Mouse (Mus musculus) lung, postnatal 10 days (tissue): ENCODE measurements around the gene Rdh19.
A peak's percentile ranks its signal among the peaks of the same experiment; 100 is the strongest.

Source experiments
- DNase-seq: peaks from one replicate; pipeline ENCODE4 v3.0.0; 2021

Rdh19 gene

DNA sequence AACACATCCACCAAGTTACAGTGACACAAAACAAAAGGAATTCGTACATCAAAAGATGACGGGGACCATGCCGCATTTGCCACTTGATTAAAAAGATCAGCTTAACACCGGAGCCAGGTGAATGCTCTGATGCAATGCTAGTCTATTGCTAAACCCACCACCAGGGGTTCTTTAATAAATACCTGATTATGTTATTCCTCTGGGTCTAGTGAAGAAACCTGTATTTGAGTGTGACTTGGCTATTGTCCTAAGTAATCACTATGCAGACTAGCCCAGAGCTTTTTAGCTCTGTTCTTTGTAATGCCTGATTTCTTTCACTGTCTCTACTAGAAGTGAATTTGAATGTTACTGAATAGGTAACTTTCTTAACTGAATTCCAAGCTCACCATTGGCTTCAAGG lies 31.3 kb downstream of the Rdh19 start:
- DNase-seq: peak; percentile 26

DNA sequence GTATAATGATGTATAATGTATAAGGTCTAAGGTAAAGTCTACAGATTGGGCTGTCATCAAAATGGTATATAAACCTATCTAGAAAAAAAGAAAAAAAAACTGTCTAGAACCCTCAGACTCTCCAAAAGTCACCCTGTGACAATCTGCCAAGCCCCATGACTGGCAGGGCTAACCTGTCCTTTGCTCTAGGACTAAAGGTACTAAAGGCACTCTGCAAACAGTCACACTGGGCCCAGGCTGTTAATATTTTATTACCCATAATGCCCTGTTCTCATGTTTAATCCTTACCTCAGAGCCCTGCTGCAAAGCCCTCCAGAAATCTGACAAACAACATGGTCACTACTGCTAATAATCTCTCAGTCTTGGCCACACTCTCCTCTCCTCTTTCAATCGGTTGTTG lies 36.8 kb downstream of the Rdh19 start:
- no peak for DNase-seq

DNA sequence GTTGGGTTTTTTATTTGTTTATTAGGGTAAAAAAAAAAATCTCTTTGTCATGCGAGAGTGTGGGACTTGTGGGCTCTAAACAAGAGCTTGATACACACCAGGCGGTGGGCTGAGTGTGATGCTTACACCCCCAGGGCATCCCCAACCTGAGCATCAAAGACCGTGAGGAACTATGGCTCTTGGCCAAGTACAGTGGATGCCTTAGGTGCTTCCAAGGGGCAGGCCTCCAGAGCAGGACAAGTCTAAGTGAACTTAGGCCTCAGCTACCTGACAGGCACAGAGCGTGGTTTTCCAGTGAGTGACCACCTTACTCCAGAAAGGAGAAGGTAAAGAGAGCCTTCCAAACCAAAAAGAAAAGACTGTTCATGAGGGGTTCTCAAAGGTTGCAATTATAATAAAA lies 37.2 kb downstream of the Rdh19 start:
- DNase-seq: no peak

DNA sequence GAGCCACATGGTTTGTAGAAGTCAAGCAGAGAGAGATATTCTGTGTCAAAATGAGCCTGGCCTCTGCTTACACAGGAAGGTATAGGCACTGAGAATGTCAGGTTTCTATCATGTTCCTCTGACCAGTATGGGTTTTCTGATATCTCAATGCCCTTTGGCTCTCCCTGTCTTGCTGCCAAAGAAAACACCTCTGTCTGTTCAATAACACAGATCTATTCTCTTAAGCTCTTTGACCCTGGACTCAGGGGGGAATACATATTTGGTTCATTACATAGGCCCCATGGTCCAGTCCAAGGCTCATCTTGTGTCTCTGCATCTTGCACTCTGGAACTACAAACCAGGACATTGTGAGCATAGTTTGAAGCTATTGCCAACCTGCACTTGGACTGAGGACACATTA lies 38.9 kb downstream of the Rdh19 start, which contains the start of gene Rdh7:
Rdh7 (minus strand) TSS at position 213 of the 400 bp plus-strand sequence.
- no peak for DNase-seq

DNA sequence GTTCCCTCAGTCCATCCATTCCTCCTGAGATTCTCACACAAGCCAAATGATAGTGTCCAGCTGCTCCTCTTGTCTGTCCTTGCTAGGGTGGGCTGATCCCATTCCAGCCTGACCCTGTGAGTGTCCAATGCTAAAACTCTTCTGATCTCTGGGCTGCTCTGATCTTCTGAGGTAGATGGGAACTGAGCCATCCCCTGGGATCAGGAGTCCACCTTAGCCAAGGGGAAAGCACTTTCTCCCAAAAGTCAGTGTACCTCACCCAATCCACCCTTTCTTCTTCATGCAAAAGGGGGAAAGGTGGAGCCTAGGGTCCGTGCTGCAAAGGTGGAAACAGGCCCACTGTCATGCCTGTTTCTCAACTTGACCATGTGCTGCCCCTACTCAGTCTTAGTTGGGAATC lies 41.8 kb downstream of the Rdh19 start:
- no peak for DNase-seq

DNA sequence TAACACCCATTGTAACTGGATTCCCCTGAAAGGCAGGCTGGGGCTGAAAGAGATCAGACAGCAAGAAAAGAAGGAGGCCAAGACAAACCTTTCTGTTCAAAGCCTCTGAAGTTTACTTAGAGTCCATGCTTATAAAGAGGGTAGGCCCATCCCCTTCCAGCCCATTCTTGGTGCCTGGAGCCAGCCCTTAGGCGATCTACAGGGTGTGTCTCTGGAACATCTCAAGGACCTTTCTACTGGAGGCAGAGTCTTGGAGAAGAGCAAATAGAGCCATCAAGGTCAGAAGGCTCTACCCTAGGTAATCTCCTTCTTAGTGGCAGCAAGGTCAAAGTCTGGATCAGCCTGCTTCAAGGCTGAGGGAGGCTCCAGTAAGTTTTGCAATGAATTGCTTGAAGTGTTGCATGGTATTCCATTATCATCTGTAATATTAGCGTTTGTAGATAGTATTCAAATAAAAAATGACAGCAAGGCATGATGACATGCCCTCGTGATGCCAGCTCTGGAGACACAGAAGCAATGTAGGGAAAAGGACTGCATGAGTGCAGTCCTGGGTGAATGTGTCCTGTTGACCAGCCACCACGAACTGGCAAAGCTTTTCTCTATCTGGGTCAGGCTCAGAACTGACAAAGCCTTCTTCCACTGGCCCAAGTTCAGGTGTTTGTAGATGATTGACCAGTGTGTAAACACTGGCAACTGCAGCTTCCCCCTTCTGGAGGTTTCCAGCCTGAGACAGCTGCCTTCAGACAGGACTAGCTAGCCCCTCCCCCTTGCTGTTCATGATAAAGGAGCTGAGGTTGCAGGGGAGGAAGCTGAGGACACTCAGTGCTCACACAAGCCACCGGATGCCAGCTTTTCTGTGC lies 43.7 kb downstream of the Rdh19 start:
- DNase-seq: peak; percentile 51

DNA sequence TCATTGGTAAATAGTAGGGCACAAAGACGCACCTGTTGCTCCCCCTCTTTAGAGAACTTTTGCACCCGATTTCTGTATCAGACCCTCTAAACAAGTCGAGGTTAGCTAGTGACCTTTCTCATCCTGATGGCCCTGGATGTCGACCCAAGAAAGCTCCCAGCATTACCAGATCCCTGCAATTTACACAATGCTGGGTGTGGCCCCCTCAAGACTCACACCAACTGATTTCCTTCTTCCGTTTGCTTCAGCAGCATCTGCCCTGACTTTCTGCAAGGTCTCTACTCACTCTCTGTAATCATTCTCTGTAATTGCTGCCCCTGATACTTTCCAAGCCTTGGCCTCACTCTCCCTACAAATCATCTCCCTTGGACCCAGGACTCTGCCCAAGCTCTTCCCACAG lies 47.0 kb downstream of the Rdh19 start:
- no peak for DNase-seq

DNA sequence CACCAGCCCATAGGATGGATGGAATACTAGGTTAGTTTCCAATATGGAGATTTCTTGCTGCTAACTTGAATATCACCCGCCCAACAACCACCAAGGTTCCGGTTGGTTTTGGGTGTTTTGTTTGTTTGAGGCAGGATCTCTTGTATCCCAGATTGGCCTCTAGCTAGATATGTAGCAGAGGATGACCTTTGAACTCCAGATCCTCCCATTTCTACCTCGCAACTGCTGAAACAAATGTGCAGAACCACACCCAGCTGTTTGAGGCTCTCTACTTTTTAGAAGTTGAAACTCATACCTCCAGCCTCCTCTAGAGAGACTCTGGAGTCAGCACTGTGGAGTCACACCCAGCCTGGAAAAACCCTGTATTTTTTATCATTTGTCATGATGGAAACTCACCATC lies 47.8 kb downstream of the Rdh19 start:
- DNase-seq: no peak

DNA sequence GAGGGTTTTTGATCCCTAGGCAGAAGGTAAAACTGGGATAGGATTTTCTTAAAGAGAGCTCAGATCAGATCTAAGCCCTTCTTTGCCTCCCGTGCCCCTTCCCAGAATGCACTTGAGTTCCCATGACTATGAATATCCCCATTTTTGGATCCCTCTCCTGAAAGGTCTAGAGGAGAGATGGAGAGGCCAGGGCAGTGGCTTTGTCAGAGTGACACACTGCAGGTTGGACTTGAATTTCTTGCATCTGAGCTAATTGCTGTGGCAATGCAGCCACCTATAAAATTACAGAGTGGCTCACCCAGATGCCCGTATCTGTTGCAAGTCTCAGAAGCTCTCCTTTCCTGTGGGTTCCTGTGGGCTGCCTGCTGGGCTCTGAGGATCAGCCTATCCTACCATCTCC lies 48.5 kb downstream of the Rdh19 start, which contains the start of gene Sdr9c7:
Sdr9c7 (plus strand) TSS at position 301 of the 400 bp plus-strand sequence.
- DNase-seq: no peak

DNA sequence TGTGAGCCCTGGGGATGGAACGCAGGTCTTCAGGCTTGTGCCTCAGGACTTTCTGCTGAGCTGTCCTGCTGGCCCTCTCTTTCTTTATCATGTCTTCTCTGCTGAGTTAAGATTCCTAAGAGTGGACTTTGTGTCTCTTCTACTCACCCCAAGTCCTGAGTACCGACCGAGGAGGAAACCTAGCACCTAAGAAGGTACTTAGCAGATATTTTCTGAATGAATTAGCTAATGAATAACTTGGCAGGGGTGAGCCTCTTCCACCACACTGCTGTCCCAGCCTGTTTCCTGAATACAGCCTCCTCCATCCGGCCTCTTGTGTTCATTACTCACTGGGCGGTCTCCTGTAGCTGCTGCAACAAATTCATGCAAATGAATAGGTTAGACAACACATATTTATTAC lies 50.1 kb downstream of the Rdh19 start:
- DNase-seq: no peak

DNA sequence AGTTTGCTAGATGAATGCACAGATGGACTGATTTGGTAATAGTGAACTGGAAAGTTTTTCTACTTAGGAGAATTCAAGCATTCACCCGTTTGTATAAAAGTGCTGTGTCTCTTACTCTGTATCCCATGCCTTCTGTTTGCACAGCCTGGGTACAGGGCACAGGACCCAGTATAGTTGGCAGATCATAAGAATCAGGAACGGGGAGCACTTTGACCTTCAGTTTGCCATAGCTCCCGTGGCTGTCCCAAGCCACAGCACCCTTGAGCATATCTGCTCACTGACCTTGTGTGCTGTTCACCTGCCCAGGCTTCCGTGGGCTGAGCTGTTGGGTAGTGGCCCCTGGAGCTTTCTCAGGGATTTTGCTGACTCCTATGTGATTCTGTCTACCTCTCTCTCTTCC lies 52.0 kb downstream of the Rdh19 start:
- DNase-seq: no peak

DNA sequence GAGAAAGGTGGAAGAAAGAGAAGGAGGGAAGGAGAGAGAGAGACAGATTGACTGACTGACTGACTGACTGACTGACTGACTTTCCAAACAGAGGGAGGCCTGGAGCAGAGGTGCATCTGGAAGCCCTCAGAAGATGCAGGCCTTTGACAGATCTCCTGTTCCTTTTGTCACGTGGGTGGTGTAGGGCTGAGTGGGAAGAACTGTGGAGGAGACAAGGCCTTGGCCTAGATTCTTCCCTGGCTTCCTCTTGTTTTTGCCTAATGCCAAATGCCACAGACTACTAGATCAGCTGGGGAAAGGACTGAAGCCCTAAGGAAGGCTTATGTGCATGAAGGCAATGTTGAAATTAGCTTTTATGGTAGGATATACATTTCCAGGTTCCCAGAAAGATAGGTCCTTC lies 53.4 kb downstream of the Rdh19 start:
- DNase-seq: no peak

DNA sequence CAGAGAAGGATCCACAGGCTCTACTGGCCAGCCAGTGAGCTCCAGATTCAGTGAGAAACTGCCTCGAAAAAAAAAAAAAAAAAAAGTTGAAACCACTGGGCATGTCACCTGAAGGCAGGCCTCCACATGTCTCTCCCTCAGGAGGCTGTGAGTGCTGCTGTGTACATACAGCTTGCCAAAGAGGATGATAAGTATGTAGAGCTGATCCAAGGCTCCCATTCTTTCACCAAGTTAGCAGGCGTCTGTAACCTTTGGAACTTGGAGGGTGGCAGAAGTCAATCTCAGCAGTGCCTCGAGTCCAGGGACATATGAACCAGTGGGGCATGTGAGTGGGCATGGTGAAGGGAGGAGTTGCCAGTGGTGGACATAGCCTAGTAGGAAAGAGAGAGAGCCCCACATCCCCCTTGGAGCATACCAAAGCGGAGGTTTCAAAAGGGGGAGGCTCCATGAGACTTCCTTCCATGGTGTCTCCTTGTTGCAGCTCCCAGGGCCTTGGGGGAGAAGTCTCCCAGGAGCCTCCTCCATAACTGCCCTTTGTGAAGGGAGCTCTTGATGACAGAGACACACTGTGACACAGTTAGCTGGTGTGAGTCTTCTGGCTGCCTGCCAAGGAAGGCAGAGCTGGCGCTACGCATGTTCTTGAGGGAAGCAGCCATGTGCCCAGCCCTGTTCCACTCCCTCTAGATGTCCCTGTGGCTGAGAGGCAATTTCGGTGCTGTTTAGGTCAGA lies 55.2 kb downstream of the Rdh19 start:
- DNase-seq: peak; percentile 32

DNA sequence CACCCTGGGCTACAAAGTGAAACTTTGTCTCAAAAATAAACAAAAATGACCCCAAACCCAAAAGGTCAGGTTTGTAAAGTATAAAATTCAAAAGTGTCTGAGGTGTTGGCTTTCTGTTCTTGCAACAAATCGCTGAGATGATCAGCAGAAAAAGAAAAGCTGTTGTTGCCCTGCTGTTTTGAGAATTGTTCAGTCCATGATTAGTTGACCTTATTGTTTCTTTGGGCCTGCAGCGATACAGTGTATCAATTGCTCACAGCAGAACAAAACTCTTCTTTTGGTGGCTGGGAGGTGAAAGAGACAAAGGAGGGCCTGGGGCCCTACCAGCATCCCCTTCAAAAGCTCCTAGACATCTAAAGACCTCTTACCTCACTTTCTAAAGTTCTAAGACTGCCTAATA lies 56.4 kb downstream of the Rdh19 start:
- no peak for DNase-seq

DNA sequence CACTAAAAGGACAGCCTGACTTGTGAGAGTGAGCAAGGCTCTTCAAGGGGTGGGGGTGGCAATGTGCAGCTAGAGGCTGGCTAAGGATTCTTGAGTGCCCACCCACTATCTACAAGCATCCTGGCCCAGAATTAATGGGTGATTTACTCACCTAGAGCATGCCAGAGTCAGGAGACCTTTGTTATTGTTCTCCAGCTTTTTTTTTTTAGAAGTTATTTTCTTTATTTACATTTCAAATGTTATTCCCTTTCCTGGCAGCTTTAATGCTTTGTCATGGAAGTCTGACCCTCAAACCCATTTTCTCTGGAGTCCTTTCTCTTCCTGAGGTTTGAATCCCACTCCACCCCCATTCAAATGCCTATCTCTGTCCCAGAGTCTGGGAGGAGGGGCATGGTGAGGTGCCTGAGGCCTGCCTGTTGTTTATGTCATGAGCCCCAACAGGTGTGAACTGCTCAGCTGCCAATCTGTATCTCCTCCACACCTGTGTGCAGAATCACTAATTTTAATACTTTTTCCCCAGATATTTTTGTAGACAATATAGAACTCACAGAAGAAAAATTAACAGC lies 57.7 kb downstream of the Rdh19 start:
- DNase-seq: no peak
